Mouse (Mus musculus): ENCODE results near the gene Dmc1. TPM values are rescaled to one million over a fixed set of nuclear protein-coding genes. Genes with fewer than 3 reads are reported as not detected.
A peak's percentile ranks its signal among the peaks of the same experiment; 100 is the strongest.

Dmc1 gene
- polyA plus RNA-seq, 1 experiment, result not detected

- H3K27ac ChIP-seq (ENCODE audit: insufficient read depth, low read depth, low read length), result no peak overlapping the region
- DNase-seq, result peak; percentile 39
- no peaks in the 10 kb centered on the region; the same call in 1 of the 2 replicates for H3K4me1 ChIP-seq (ENCODE audit: control insufficient read depth, insufficient read depth, low read length)
- H3K36me3 ChIP-seq (ENCODE audit: control insufficient read depth, insufficient read depth, low read length), result no peaks in the 10 kb centered on the region
- H3K27me3 ChIP-seq (replicated peaks; ENCODE audit: control insufficient read depth, insufficient read depth, low read length), result no peaks in the 10 kb centered on the region
- TF ChIP-seq CTCF (conservative IDR thresholded peaks at IDR 0.05; ENCODE audit: insufficient read depth, insufficient read length, low read depth, low read length), result no peak
- TF ChIP-seq POLR2A (IDR thresholded peaks at IDR 0.05; ENCODE audit: low read depth, low read length), result no peak
- WGBS, result 12% methylated on average over 9 of the region's 9 CpGs
- no peak overlapping the region for H3K4me3 ChIP-seq (ENCODE audit: insufficient read depth, low read depth, low read length)
Measured at GRCm38 (mm10) chr15:79513940-79514339, 91.0 kb downstream of the Dmc1 start.

- Histone ChIP-seq H3K4me1 (ENCODE audit: control insufficient read depth, insufficient read depth, low read length) (no peaks in the 10 kb centered on the region; the same call in 1 of the 2 replicates), H3K36me3 (ENCODE audit: control insufficient read depth, insufficient read depth, low read length) (no peaks in the 10 kb centered on the region), H3K27me3 (replicated peaks; ENCODE audit: control insufficient read depth, insufficient read depth, low read length) (no peaks in the 10 kb centered on the region), H3K4me3 (ENCODE audit: insufficient read depth, low read depth, low read length) (peak overlapping the region; percentile 51), H3K27ac (ENCODE audit: insufficient read depth, low read depth, low read length) (no peak overlapping the region)
- DNase-seq, result peak; percentile 87
- TF ChIP-seq CTCF (conservative IDR thresholded peaks at IDR 0.05; ENCODE audit: insufficient read depth, insufficient read length, low read depth, low read length), result no peak
- no peak for TF ChIP-seq POLR2A (IDR thresholded peaks at IDR 0.05; ENCODE audit: low read depth, low read length)
- WGBS, result 6% methylated on average over 61 of the region's 61 CpGs
Measured at GRCm38 (mm10) chr15:79511553-79512320, 93.2 kb downstream of the Dmc1 start.

Other genes starting within 250 kb of the Dmc1 start
- 69.0 and 81.0 TPM in 2 replicates for gene Tmem184b, start 201.5 kb downstream of the Dmc1 start, polyA plus RNA-seq (2012; rRNA removed)
- 31.5 and 34.9 TPM in 2 replicates for gene Csnk1e, start 149.5 kb downstream of the Dmc1 start, polyA plus RNA-seq (2012; rRNA removed)
- gene Kcnj4, start 99.9 kb downstream of the Dmc1 start, polyA plus RNA-seq (2012; rRNA removed), result 0.05 and 0.08 TPM in 2 replicates
- gene Kdelr3, start 88.7 kb downstream of the Dmc1 start, polyA plus RNA-seq (2012; rRNA removed), result 5.9 and 7.8 TPM in 2 replicates
- gene Ddx17, start 58.4 kb downstream of the Dmc1 start, polyA plus RNA-seq (2012; rRNA removed), result 148 and 160 TPM in 2 replicates
- 1.3 and 1.5 TPM in 2 replicates for gene Fam227a, start 53.8 kb upstream of the Dmc1 start, polyA plus RNA-seq (2012; rRNA removed)
- 12.0 and 15.1 TPM in 2 replicates for gene Cby1, start 54.1 kb upstream of the Dmc1 start, polyA plus RNA-seq (2012; rRNA removed)
- gene Tomm22, start 65.8 kb upstream of the Dmc1 start, polyA plus RNA-seq (2012; rRNA removed), result 38.2 and 52.5 TPM in 2 replicates
- 19.5 and 19.9 TPM in 2 replicates for gene Josd1, start 82.8 kb upstream of the Dmc1 start, polyA plus RNA-seq (2012; rRNA removed)
- 29.9 and 35.3 TPM in 2 replicates for gene Gtpbp1, start 85.7 kb upstream of the Dmc1 start, polyA plus RNA-seq (2012; rRNA removed)
- gene Sun2, start 137.4 kb upstream of the Dmc1 start, polyA plus RNA-seq (2012; rRNA removed), result 31.5 and 31.9 TPM in 2 replicates
- gene Dnal4, start 172.7 kb upstream of the Dmc1 start, polyA plus RNA-seq (2012; rRNA removed), result 54.3 and 57.8 TPM in 2 replicates
- gene Nptxr, start 199.7 kb upstream of the Dmc1 start, polyA plus RNA-seq (2012; rRNA removed), result 2.0 and 2.1 TPM in 2 replicates
- gene Npcd, start 229.1 kb upstream of the Dmc1 start, polyA plus RNA-seq (2012; rRNA removed), result 0.62 TPM in 1 of 2 replicates, not detected in the other
- gene Cbx6, start 229.6 kb upstream of the Dmc1 start, polyA plus RNA-seq (2012; rRNA removed), result 49.5 and 62.1 TPM in 2 replicates